Mouse (Mus musculus) regulatory T cell (primary cell): ENCODE measurements around the gene Neurog1.

Experiments used
- in situ Hi-C: fragments of 300-600 bp; cut with MboI, MseI; formaldehyde crosslinking; loops from one replicate; pipeline ENCODE4 v1.15.1; 2025; ENCODE audit warnings: high pct_unique_total_duplicates

The Neurog1 gene

GRCm38 (mm10) chr13:56219254-56219653 is 32.7 kb downstream of the Neurog1 start:
- in situ Hi-C loops: no loop called here

DNA sequence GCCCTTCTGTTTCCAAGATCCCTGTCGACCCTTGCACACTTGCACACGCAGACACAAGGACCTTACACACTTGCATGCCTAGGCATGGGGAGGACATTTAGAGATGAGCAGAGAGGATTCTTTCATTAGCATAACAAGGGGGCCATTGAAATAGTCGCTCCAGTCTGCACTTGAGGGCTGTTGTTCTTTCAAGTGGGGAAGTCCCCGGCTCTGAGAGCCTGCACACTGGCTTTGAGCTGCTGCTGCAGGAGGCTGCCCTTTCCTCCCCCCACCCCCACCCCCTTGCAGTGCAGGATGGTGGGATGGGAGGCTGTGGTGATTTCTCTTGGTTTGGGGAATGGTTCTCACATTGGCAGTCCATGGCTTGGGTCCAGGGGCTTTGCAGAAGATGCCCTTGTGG is 35.9 kb downstream of the Neurog1 start:
- in situ Hi-C loops: no loop called here

DNA sequence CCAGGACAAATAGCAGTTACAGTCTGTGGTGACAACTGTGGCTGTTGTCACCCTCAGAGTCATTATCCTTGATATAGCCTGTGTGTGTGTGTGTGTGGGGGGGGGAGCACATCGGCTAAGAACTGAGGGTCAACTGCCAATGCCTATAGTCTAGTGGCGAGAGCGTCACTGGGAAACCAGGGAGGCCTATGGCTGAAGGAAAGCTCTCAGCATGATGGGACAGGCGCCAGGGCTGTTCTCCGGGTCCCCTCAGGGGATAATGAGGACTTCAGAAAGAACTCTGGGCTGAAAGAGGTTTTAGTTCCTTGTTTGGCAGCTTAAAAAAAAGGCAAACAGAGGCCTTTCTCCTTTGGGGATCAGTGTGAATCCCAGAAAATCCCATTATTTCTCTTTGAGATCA is 37.3 kb downstream of the Neurog1 start:
- in situ Hi-C loops: no loop called here

DNA sequence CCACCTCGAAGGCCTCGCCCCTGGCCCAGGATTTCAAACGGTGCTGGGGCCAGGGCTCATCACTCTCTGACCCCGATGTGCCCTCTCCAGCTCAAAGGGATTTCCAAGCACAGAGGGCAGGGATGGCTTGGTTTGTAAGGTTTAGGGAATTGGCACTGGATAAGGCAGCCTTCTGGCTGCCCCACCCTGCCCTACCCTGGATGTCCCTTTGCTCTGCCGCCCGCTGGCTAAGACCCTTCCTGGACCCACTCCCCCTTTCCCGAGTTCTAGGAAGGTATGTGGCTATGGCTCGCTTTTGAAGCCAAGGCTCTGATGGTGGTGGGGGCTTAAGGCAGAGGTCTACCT is 42.9 kb downstream of the Neurog1 start:
- in situ Hi-C loops: no loop called here

- in situ Hi-C loops: no loop called here
Measured at GRCm38 (mm10) chr13:56208225-56209066, 43.5 kb downstream of the Neurog1 start.
